Mouse (Mus musculus) embryo, embryonic 9.5 days (tissue): Measurements from ENCODE around the gene Abl1.

Source experiments
- DNase-seq: peaks from one replicate; pipeline ENCODE4 v3.0.0-alpha.2; 2017; ENCODE audit errors: extremely low spot score

Abl1 gene

GRCm38 (mm10) chr2:31787029-31787428 is 98.9 kb downstream of the Abl1 start:
- peak; percentile 80 for DNase-seq

GRCm38 (mm10) chr2:31788227-31788626 is 100.1 kb downstream of the Abl1 start:
- DNase-seq: no peak

GRCm38 (mm10) chr2:31789215-31789614 is 101.0 kb downstream of the Abl1 start:
- DNase-seq: no peak

- DNase-seq: no peak
Measured at GRCm38 (mm10) chr2:31790728-31791251, 102.6 kb downstream of the Abl1 start.

GRCm38 (mm10) chr2:31791260-31791659 is 103.1 kb downstream of the Abl1 start:
- no peak for DNase-seq

- DNase-seq: no peak
Measured at GRCm38 (mm10) chr2:31792611-31793010, 104.4 kb downstream of the Abl1 start.

- DNase-seq: no peak
Measured at GRCm38 (mm10) chr2:31796943-31797342, 108.8 kb downstream of the Abl1 start.

- DNase-seq: no peak
Measured at GRCm38 (mm10) chr2:31801416-31801815, 113.2 kb downstream of the Abl1 start.

- DNase-seq: no peak
Measured at GRCm38 (mm10) chr2:31802811-31803210, 114.6 kb downstream of the Abl1 start.

- no peak for DNase-seq
Measured at GRCm38 (mm10) chr2:31803480-31803879, 115.3 kb downstream of the Abl1 start.

- DNase-seq: no peak
Measured at GRCm38 (mm10) chr2:31806639-31807382, 118.6 kb downstream of the Abl1 start.

GRCm38 (mm10) chr2:31808410-31809357 is 120.5 kb downstream of the Abl1 start:
- DNase-seq: no peak

- no peak for DNase-seq
Measured at GRCm38 (mm10) chr2:31809358-31809740, 121.2 kb downstream of the Abl1 start.

- no peak for DNase-seq
Measured at GRCm38 (mm10) chr2:31810444-31810843, 122.3 kb downstream of the Abl1 start, which contains the start of gene Qrfp. Gene Qrfp, minus strand, starts transcription at chr2:31810580.

- DNase-seq: no peak
Measured at GRCm38 (mm10) chr2:31811086-31811958, 123.1 kb downstream of the Abl1 start.

- DNase-seq: no peak
Measured at GRCm38 (mm10) chr2:31813641-31814040, 125.5 kb downstream of the Abl1 start.

- DNase-seq: no peak
Measured at GRCm38 (mm10) chr2:31814699-31815098, 126.5 kb downstream of the Abl1 start.

GRCm38 (mm10) chr2:31815367-31815766 is 127.2 kb downstream of the Abl1 start:
- DNase-seq: peak; percentile 67

- DNase-seq: no peak
Measured at GRCm38 (mm10) chr2:31822524-31823371, 134.6 kb downstream of the Abl1 start.

GRCm38 (mm10) chr2:31823933-31824730 is 136.0 kb downstream of the Abl1 start:
- DNase-seq: peak; percentile 39
